Mouse (Mus musculus) liver, embryonic 14.5 days (tissue): ENCODE measurements at regions not wholly inside any gene's neighbourhood (a gene's known extent, or its start where the extent isn't known, plus 50 kb on each side); places are given as distances from the start of the nearest gene placed in this dataset.

ENCODE experiments used
- ATAC-seq: fragments of 200-750 bp; cut with Nextera tagmentation; 2 replicates; pipeline ENCODE4 v1.8.0; 2017; ENCODE audit warnings: moderate number of reproducible peaks, mild to moderate bottlenecking, moderate library complexity; ENCODE audit not compliant: insufficient read depth
- DNase-seq, 3 experiments: peaks; one replicate each; pipeline ENCODE4 v3.0.0-alpha.2; 2012 to 2013; ENCODE audit warnings: low read depth in 3 of 3, low spot score in 3 of 3
- H3K27ac ChIP-seq: fragments of 300-500 bp; sonication (generic); 2 replicates; pipeline ENCODE4 v1.5.1; 2014; ENCODE audit warnings: moderate library complexity, mild to moderate bottlenecking, control low read depth, inconsistent platforms
- H3K27me3 ChIP-seq: fragments of 300-500 bp; sonication (generic); 2 replicates; pipeline ENCODE4 v1.6.1; 2014; ENCODE audit warnings: mild to moderate bottlenecking, low read length, moderate library complexity; ENCODE audit not compliant: control insufficient read depth, insufficient read depth
- H3K36me3 ChIP-seq: fragments of 300-500 bp; sonication (generic); replicated peaks from 2 replicates; pipeline ENCODE4 v1.6.1; 2014; ENCODE audit warnings: low read depth; ENCODE audit not compliant: control insufficient read depth, insufficient read depth
- H3K4me1 ChIP-seq, 2 experiments: fragments of 200-500 bp in 1 of 2; fragments of 300-500 bp in 1 of 2; sonication (generic) in 1 of 2; replicated peaks; 2 replicates each; pipeline ENCODE4 v1.6.1; 2012 to 2014; ENCODE audit warnings: antibody characterized with exemption in 1 of 2, inconsistent platforms in 1 of 2, low read length in 1 of 2; ENCODE audit not compliant: control insufficient read depth in 2 of 2, insufficient read depth in 2 of 2
- H3K4me2 ChIP-seq: fragments of 300-500 bp; sonication (generic); 2 replicates; pipeline ENCODE4 v1.6.1; 2014; ENCODE audit warnings: low read depth, mild to moderate bottlenecking, control low read depth, moderate library complexity
- H3K4me3 ChIP-seq, 2 experiments: fragments of 200-500 bp in 1 of 2; fragments of 300-500 bp in 1 of 2; sonication (generic) in 1 of 2; 2 replicates each; pipeline ENCODE4 v1.5.1; 2012 to 2014; ENCODE audit warnings: low read depth in 2 of 2, low read length in 2 of 2, mild to moderate bottlenecking in 2 of 2, control low read depth in 1 of 2, inconsistent platforms in 1 of 2, moderate library complexity in 1 of 2; ENCODE audit not compliant: insufficient read depth in 1 of 2
- H3K9ac ChIP-seq: fragments of 300-500 bp; sonication (generic); replicated peaks from 2 replicates; pipeline ENCODE4 v1.6.1; 2014; ENCODE audit warnings: mild to moderate bottlenecking, control low read depth, moderate library complexity
- H3K9me3 ChIP-seq: fragments of 300-500 bp; sonication (generic); 2 replicates; pipeline ENCODE4 v1.6.1; 2016; ENCODE audit warnings: low read length, mixed read lengths; ENCODE audit not compliant: control insufficient read depth
- CTCF ChIP-seq: IDR thresholded peaks from 2 replicates; pipeline ENCODE4 v1.5.1; 2016; ENCODE audit warnings: antibody characterized with exemption, low read depth, control low read depth
- EP300 ChIP-seq: IDR thresholded peaks from 2 replicates; pipeline ENCODE4 v1.6.1; 2016; ENCODE audit warnings: antibody characterized with exemption, low read depth
- WGBS: fragments of 180-500 bp; shearing (Covaris S2); extraction: QIAGEN DNeasy Blood & Tissue Kit; methylation state at CpG from one replicate; pipeline ENCODE4 v1.1.7; 2014; ENCODE audit not compliant: insufficient replicate concordance; 5-methylcytosine and 5-hydroxymethylcytosine counted together

- Histone ChIP-seq H3K36me3 (no peaks in the 10 kb centered on the region), H3K9ac (no peak overlapping the region), H3K27ac (no peak overlapping the region), H3K4me1 (no peaks in the 10 kb centered on the region), H3K9me3 (no peaks in the 10 kb centered on the region), H3K4me3 (no peak overlapping the region), H3K27me3 (no peaks in the 10 kb centered on the region), H3K4me2 (no peak overlapping the region)
- no peak for DNase-seq
- TF ChIP-seq EP300 (no peak), CTCF (no peak)
- ATAC-seq = no peak
- WGBS = 49% methylated on average over 17 of the region's 17 CpGs
Measured at GRCm38 (mm10) chr4:124292254-124292653, 318.3 kb downstream of the 3100002H09Rik start.

- H3K9me3 ChIP-seq = no peaks in the 10 kb centered on the region
- ATAC-seq (no peak), DNase-seq (no peak)
- H3K4me2 ChIP-seq = no peak overlapping the region
- H3K27ac ChIP-seq = no peak overlapping the region
- TF ChIP-seq EP300 (no peak), CTCF (no peak)
- no peak overlapping the region for H3K4me3 ChIP-seq
- 52% methylated on average over 8 of the region's 8 CpGs for WGBS
- H3K36me3 ChIP-seq = no peaks in the 10 kb centered on the region
- no peak overlapping the region for H3K9ac ChIP-seq
- no peaks in the 10 kb centered on the region for H3K4me1 ChIP-seq
- no peaks in the 10 kb centered on the region for H3K27me3 ChIP-seq
Measured at GRCm38 (mm10) chr4:124291767-124292166, 318.8 kb downstream of the 3100002H09Rik start.

GRCm38 (mm10) chr4:124287471-124287870, 323.1 kb downstream of the 3100002H09Rik start:
- Histone ChIP-seq H3K36me3 (no peaks in the 10 kb centered on the region), H3K27me3 (no peaks in the 10 kb centered on the region), H3K9me3 (no peaks in the 10 kb centered on the region), H3K4me3 (no peak overlapping the region), H3K9ac (no peak overlapping the region), H3K4me1 (no peaks in the 10 kb centered on the region), H3K4me2 (no peak overlapping the region), H3K27ac (no peak overlapping the region)
- TF ChIP-seq CTCF (no peak), EP300 (no peak)
- no peak for ATAC-seq
- 54% methylated on average over 6 of the region's 6 CpGs for WGBS
- DNase-seq = no peak

- H3K4me3 ChIP-seq = no peak overlapping the region
- no peak overlapping the region for H3K27ac ChIP-seq
- no peak overlapping the region for H3K4me2 ChIP-seq
- no peak for TF ChIP-seq EP300
- TF ChIP-seq CTCF = no peak
- H3K36me3 ChIP-seq = no peaks in the 10 kb centered on the region
- DNase-seq (no peak), ATAC-seq (no peak)
- no peaks in the 10 kb centered on the region for H3K4me1 ChIP-seq
- WGBS = 13% methylated on average over 10 of the region's 10 CpGs
- no peak overlapping the region for H3K9ac ChIP-seq
- no peaks in the 10 kb centered on the region for H3K9me3 ChIP-seq
- peaks cover 20% of the 10 kb centered on the region for H3K27me3 ChIP-seq
Measured at GRCm38 (mm10) chr4:124278681-124279080, 331.9 kb downstream of the 3100002H09Rik start.

- Histone ChIP-seq H3K4me1 (no peaks in the 10 kb centered on the region), H3K9me3 (no peaks in the 10 kb centered on the region), H3K4me3 (peak overlapping the region; percentile 0 to 21; a peak in 3 of 4 replicates), H3K27me3 (peaks cover 20% of the 10 kb centered on the region), H3K9ac (no peak overlapping the region), H3K27ac (no peak overlapping the region), H3K36me3 (no peaks in the 10 kb centered on the region), H3K4me2 (peak overlapping the region; percentile 37)
- TF ChIP-seq CTCF = no peak
- no peak for TF ChIP-seq EP300
- DNase-seq (no peak), ATAC-seq (no peak)
- WGBS = 2% methylated on average over 43 of the region's 43 CpGs
Measured at GRCm38 (mm10) chr4:124277456-124278181, 333.0 kb downstream of the 3100002H09Rik start.
